Mouse (Mus musculus): ENCODE measurements around the gene Notch3. TPM values are rescaled to one million over a fixed set of nuclear protein-coding genes. Genes with fewer than 3 reads are reported as not detected.
"Not testable (repeated sequence)": the region's sequence is repeated elsewhere in the genome, so short reads cannot be mapped to it uniquely, and the experiment has no call there.

Gene Notch3
- polyA plus RNA-seq, 1 experiment from 2014 or later: 1.7 TPM

DNA sequence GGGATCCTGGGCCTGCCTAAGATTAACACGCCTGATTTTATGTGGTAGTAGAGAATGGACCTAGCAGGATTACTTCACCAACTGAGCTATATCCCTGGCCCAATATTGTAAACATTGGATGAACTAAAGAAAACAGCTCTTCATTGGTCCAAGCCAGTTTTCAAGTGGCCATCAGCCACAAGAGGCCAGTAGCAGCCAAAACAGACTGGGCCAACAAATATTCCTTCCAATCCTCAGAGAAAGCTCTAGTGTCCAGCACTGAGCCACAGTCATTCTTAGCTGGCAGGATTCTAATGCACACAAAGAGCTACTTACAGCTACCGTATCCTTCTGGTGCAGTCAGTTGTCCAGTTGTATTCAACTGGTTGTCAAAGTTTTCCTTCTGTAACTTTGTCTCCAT lies 39.5 kb downstream of the Notch3 start:
- Histone ChIP-seq H3K4me1 (peaks cover 15% of the 10 kb centered on the region), H3K9me3 (replicated peaks) (no peaks in the 10 kb centered on the region), H3K36me3 (peaks cover 38% of the 10 kb centered on the region), H3K9ac (no peak overlapping the region), H3K4me2 (no peak overlapping the region), H3K4me3 (no peak overlapping the region), H3K27ac (no peak overlapping the region), H3K27me3 (replicated peaks) (no peaks in the 10 kb centered on the region)
- 80% methylated on average over 2 of the region's 2 CpGs for WGBS (ENCODE audit: insufficient replicate concordance)
- no peak for ATAC-seq

DNA sequence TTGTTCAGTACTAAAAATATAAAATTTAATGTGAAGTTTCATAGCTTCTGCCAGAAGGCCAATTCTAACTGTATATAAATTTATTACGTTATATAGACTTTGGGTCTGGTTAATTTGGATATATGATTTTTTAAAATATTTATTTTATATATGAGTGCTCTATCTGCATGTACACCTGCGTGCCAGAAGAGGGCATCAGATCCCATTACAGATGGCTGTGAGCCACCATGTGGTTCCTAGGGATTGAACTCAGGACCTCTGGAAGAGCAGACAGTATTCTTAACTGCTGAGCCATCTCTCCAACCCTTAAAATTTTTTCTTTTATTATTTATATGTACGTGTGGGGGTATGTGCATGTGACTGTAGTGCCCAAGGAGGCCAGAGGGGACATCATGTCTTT lies 41.2 kb downstream of the Notch3 start:
- 65% methylated on average over 3 of the region's 3 CpGs for WGBS (ENCODE audit: insufficient replicate concordance)
- Histone ChIP-seq H3K4me2 (no peak overlapping the region), H3K27me3 (replicated peaks) (no peaks in the 10 kb centered on the region), H3K4me3 (no peak overlapping the region), H3K9ac (no peak overlapping the region), H3K27ac (no peak overlapping the region), H3K36me3 (peaks cover 41% of the 10 kb centered on the region), H3K9me3 (replicated peaks) (no peaks in the 10 kb centered on the region), H3K4me1 (peaks cover 32% of the 10 kb centered on the region)
- no peak for ATAC-seq

DNA sequence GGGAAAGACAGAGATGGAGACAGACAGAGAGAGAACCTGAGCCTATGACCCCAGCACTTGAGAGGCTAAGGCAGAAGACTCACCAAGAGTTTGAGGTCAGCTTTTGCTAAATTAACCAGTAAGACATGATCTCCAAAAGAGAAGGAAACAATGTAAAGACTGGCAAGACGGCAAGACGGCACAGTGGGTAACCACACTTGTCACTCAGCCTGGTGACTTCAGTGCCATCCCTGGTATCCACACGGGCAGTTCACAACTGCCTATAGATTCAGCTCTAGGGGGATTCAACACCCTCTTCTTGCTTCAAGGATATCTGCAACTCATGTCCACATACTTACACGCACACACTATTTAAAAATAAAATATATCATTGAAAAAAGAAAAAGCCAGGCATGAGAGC lies 43.1 kb downstream of the Notch3 start:
- H3K4me1 ChIP-seq: peaks cover 46% of the 10 kb centered on the region
- H3K9ac ChIP-seq: no peak overlapping the region
- H3K27ac ChIP-seq: no peak overlapping the region
- no peak overlapping the region for H3K4me3 ChIP-seq
- H3K27me3 ChIP-seq (replicated peaks): no peaks in the 10 kb centered on the region
- H3K36me3 ChIP-seq: peaks cover 44% of the 10 kb centered on the region
- no peak for ATAC-seq
- H3K4me2 ChIP-seq: no peak overlapping the region
- WGBS (ENCODE audit: insufficient replicate concordance): 62% methylated on average over 4 of the region's 4 CpGs
- no peaks in the 10 kb centered on the region for H3K9me3 ChIP-seq (replicated peaks)

DNA sequence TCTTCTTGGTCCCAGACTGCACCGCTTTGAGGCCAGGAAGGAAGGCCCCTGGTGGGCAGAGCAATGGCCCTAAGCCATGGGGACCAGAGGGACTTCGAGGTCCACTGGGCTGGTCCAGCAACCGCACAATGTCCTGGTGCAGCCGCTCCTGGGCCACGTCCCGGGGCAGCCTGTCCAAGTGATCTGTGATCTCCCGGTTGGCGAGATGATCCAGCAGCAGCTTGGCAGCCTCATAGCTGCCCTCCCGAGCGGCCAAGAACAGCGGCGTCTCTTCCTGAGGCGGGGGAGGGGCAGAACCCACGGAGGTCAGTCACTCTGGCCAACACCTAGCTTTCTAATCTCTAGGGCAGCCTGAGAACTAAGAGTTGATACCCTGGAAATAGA lies 44.1 kb downstream of the Notch3 start:
- peak overlapping the region; percentile 3; the same call in 1 of the 2 replicates for H3K27ac ChIP-seq

DNA sequence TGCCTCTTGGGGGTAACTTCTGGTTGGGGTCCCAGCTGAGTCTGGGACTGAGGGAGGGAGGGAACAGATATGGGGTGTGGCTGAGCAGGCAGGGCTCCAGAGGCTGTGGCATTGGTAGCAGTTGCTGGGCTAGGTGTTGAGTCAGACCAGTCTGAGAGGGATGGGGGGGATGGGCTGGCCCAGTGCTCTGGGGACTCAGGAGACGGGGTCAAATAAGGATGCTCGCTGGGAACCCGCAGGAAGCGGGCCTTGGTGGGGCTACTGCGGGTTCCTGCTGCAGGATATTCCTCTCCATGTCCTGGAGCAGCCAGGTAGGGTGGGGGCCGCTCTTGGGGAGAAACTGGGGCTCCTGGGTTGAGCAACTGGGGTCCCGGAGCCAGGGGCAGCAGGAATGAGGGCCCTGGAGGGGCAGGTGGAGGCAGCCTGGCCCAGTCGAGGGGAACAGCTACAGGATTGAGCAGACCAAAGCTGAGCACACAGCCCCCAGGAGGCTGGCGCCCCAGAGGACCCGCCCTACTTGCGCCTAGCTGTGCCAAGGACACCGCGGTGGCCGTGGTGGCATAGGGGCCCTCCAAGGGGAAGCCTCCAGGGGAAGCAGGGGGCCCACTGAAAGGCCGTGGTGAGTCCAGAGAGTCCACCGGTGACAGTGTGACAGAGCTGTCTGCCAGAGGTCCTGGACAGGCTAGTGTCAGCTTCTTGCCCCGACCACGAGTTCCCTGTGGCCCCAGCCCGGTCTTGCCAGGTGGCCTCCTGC lies 44.6 kb downstream of the Notch3 start:
- Histone ChIP-seq H3K27me3 (replicated peaks) (no peaks in the 10 kb centered on the region), H3K4me2 (peak overlapping the region; percentile 43), H3K36me3 (peaks cover 29% of the 10 kb centered on the region), H3K4me1 (peaks cover 62% of the 10 kb centered on the region), H3K9ac (peak overlapping the region; percentile 49), H3K4me3 (no peak overlapping the region), H3K27ac (peak overlapping the region; percentile 3; the same call in 1 of the 2 replicates), H3K9me3 (replicated peaks) (no peaks in the 10 kb centered on the region)
- no peak for ATAC-seq
- 46% methylated on average over 19 of the region's 19 CpGs for WGBS (ENCODE audit: insufficient replicate concordance)

More for the DNA sequence above, 44.1 kb downstream of the Notch3 start:
- peak overlapping the region; percentile 43 for H3K4me2 ChIP-seq
- peaks cover 56% of the 10 kb centered on the region for H3K4me1 ChIP-seq
- H3K9ac ChIP-seq: peak overlapping the region; percentile 49; the same call in 1 of the 2 replicates
- ATAC-seq: no peak
- 70% methylated on average over 14 of the region's 14 CpGs for WGBS (ENCODE audit: insufficient replicate concordance)
- peaks cover 34% of the 10 kb centered on the region for H3K36me3 ChIP-seq
- H3K4me3 ChIP-seq: no peak overlapping the region
- H3K9me3 ChIP-seq (replicated peaks): no peaks in the 10 kb centered on the region
- H3K27me3 ChIP-seq (replicated peaks): no peaks in the 10 kb centered on the region

DNA sequence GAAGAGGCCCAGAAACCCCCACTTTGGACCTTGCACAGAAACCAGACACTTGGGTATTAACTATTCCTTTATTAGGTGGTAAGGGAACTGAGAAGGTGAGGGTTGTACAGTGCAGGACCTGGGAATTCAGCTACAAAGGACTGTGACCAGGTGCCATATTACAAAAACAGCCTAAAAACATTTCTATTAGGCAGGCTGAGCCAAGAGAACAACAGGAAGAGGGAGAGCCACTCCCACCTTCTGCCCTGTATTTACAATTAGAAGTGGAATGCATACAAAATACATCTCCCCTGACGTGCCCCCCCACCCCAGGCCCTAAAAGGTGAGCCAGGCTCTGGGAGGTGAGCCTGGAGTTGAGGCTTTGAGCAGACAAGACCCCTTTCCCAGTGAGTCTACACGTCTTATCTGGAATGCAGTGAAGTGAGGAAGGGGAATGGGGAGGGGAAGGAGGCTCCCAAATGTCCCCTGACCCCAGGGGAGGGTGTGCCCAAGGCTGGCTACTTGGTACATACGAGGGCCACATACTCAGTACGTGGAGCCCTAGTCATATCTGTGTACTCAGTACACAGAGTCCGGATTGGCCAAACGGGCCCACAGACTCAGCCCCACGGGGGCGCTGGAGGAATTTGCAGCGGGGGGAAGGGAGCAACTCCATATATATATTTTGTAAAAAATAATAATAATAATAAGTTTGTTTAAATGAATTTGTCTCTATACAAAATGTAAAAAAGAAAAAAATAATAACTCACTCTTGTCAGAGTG lies 45.7 kb downstream of the Notch3 start:
- Histone ChIP-seq H3K4me2 (no peak overlapping the region), H3K9me3 (replicated peaks) (no peaks in the 10 kb centered on the region), H3K9ac (no peak overlapping the region), H3K36me3 (peaks cover 25% of the 10 kb centered on the region), H3K4me3 (no peak overlapping the region), H3K4me1 (peaks cover 72% of the 10 kb centered on the region), H3K27me3 (replicated peaks) (no peaks in the 10 kb centered on the region), H3K27ac (peak overlapping the region; percentile 58)
- no peak for ATAC-seq
- WGBS (ENCODE audit: insufficient replicate concordance): 63% methylated on average over 9 of the region's 9 CpGs

DNA sequence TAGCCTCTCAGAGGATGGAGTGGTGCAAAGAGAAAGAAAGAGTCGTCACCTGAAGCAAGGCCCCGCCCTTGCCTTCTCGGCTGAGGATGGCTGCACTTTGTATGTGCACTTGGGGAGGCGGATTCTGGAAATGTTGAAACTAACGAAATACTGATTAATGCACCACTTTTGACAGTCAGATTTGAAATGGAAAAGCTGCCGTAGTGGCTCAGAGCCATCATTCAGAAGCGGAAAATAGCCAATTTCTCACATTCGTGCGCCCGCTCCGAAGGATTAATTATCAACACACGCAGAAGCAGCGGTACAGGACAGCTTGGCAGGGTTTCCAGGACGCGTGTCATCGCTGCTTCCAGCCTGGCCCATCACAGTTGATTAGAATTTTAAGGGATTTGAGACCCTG lies 47.5 kb downstream of the Notch3 start:
- peaks cover 87% of the 10 kb centered on the region for H3K4me1 ChIP-seq
- no peak overlapping the region for H3K4me3 ChIP-seq
- WGBS (ENCODE audit: insufficient replicate concordance): 85% methylated on average over 16 of the region's 16 CpGs
- no peak overlapping the region for H3K4me2 ChIP-seq
- H3K27me3 ChIP-seq (replicated peaks): no peaks in the 10 kb centered on the region
- H3K27ac ChIP-seq: no peak overlapping the region
- H3K36me3 ChIP-seq: peaks cover 29% of the 10 kb centered on the region
- no peak for ATAC-seq
- no peak overlapping the region for H3K9ac ChIP-seq
- no peaks in the 10 kb centered on the region for H3K9me3 ChIP-seq (replicated peaks)

DNA sequence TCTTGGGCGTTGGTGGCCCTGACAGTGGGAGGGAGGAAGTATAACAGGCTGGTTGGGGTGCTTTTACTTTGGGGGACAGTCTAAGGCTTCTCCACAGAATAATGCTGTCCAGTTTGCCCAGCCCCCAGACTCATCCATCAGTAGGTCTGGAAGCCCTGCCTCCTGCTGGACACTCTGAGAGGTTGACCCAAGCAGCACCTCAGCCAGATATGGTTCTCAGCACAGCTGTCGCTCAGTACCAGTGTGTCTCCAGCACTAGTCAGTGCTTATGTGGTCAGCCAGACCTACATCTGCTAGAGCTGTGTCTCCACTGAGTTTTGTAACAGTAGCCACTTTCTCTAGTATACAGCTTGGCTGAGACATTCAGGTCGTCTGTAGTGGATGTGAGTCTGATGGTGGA lies 48.2 kb downstream of the Notch3 start:
- peaks cover 29% of the 10 kb centered on the region for H3K36me3 ChIP-seq
- peaks cover 90% of the 10 kb centered on the region for H3K4me1 ChIP-seq
- H3K27ac ChIP-seq: peak overlapping the region; percentile 92
- peak overlapping the region; percentile 45 for H3K4me3 ChIP-seq
- 38% methylated on average over 3 of the region's 3 CpGs for WGBS (ENCODE audit: insufficient replicate concordance)
- peak overlapping the region; percentile 73 for H3K9ac ChIP-seq
- no peaks in the 10 kb centered on the region for H3K9me3 ChIP-seq (replicated peaks)
- ATAC-seq: no peak
- no peaks in the 10 kb centered on the region for H3K27me3 ChIP-seq (replicated peaks)
- H3K4me2 ChIP-seq: peak overlapping the region; percentile 82

DNA sequence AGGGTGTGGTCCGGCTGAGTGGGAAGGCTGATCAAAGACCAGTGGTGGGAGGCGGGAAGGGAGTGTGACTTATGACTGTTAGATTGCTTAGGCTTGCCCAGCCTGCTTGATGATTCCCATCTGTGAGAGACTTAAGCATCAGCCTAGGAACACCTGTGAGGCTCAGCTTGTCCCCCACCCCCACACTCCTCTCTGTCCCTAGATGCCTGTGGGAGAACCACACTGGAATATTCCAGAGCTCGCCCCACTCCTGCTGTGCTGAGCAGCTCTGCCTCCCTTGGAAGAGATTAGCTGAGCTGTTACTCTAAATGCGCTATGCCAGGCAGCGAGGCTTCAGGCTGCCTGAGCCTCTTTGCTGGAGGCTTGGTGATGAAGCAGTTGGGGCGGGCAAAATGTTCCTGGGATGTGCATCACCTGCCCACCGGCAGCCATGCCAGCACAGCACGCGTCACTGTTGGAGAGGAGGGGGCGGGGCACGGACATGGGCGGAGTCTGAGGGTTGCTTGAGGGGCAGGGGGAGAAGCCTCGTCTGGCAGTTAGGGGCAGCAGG lies 48.7 kb downstream of the Notch3 start:
- H3K9ac ChIP-seq: peak overlapping the region; percentile 73
- peak overlapping the region; percentile 45 for H3K4me3 ChIP-seq
- peak overlapping the region; percentile 92 for H3K27ac ChIP-seq
- peaks cover 94% of the 10 kb centered on the region for H3K4me1 ChIP-seq
- H3K27me3 ChIP-seq (replicated peaks); H3K9me3 ChIP-seq (replicated peaks): not testable (repeated sequence)
- peak overlapping the region; percentile 82 for H3K4me2 ChIP-seq
- peak; percentile 86 for ATAC-seq
- peaks cover 29% of the 10 kb centered on the region for H3K36me3 ChIP-seq
- 6% methylated on average over 12 of the region's 13 CpGs for WGBS (ENCODE audit: insufficient replicate concordance)

DNA sequence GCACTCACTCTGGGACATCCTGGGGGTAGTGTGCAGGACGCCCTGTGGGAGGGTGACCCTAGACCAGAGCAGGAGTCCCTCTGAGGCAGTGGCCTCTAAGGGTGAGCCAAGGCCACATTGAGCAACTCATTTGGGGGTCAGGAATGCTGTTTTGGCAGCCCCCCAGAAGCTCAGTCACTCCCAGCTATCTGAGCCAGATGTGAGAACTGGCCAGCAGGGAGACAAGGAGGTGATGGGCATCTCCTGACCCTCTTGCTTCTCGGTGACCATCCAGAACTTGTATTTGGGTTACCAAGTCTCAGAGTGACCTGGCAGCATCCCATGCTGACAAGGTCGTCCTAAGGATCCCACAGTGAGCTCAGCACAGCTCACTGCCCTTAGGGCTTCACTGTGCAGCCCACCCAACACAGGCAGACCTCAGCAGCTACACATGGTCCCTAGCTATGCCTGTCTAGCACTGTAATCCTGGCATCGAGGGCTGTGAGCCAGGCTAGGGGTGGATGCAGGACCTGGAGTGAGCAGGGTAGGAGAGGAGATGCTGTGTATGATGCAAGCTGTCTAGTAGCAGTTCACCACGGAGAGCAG lies 49.3 kb downstream of the Notch3 start:
- H3K36me3 ChIP-seq: peaks cover 27% of the 10 kb centered on the region
- H3K27me3 ChIP-seq (replicated peaks): no peaks in the 10 kb centered on the region
- ATAC-seq: no peak
- peak overlapping the region; percentile 82 for H3K4me2 ChIP-seq
- peaks cover 94% of the 10 kb centered on the region for H3K4me1 ChIP-seq
- peak overlapping the region; percentile 92 for H3K27ac ChIP-seq
- H3K9me3 ChIP-seq (replicated peaks): no peaks in the 10 kb centered on the region
- WGBS (ENCODE audit: insufficient replicate concordance): 41% methylated on average over 5 of the region's 5 CpGs
- H3K4me3 ChIP-seq: peak overlapping the region; percentile 32; the same call in 1 of the 2 replicates
- peak overlapping the region; percentile 73 for H3K9ac ChIP-seq

DNA sequence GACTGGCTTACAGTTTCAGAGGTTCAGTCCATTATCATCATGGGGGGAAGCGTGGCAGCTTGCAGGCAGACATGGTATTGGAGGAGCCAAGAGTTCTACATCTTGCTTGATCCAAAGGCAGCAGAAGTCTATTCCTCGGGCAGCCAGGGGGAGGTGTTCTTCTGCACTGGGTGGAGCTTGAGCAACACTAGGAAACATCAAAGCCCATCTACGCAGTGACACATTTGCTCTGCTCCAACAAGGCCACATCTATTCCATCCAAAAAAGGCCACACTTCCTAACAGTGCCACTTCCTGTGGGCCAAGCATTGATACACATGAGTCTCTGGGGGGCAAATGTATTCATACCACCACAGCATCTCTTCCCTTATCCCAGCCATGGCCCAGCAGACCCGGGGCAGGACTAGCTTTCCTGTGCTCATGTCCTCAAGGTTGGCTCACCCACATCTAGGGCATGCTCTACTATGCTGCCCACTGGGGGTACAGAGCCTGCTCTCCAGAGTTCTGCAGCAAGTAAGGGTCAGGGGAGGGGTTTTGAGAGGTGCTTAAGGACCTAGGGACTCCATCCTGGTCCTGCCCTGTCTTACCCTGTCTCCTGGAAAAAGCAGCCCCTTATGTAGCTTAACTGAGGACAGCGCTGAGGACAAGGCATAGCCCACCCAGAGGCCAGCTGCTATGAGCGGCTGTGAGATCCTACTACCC lies 49.9 kb downstream of the Notch3 start:
- H3K4me3 ChIP-seq: no peak overlapping the region
- H3K4me2 ChIP-seq: peak overlapping the region; percentile 97
- H3K9ac ChIP-seq: peak overlapping the region; percentile 73
- H3K4me1 ChIP-seq: peaks cover 94% of the 10 kb centered on the region
- H3K27me3 ChIP-seq (replicated peaks): no peaks in the 10 kb centered on the region
- WGBS (ENCODE audit: insufficient replicate concordance): 73% methylated on average over 6 of the region's 6 CpGs
- H3K36me3 ChIP-seq: peaks cover 22% of the 10 kb centered on the region
- H3K27ac ChIP-seq: peak overlapping the region; percentile 92
- no peak for ATAC-seq
- no peaks in the 10 kb centered on the region for H3K9me3 ChIP-seq (replicated peaks)

Data from liver, embryonic 12.5 days (tissue).